Mouse (Mus musculus): ENCODE data around the gene Mob3b. TPM values are rescaled to one million over a fixed set of nuclear protein-coding genes. Genes with fewer than 3 reads are reported as not detected.

Gene Mob3b
- 24.1 TPM in 2 replicates for total RNA-seq (2015)
- 12.4 and 15.4 TPM in 2 replicates for total RNA-seq (2017)

DNA sequence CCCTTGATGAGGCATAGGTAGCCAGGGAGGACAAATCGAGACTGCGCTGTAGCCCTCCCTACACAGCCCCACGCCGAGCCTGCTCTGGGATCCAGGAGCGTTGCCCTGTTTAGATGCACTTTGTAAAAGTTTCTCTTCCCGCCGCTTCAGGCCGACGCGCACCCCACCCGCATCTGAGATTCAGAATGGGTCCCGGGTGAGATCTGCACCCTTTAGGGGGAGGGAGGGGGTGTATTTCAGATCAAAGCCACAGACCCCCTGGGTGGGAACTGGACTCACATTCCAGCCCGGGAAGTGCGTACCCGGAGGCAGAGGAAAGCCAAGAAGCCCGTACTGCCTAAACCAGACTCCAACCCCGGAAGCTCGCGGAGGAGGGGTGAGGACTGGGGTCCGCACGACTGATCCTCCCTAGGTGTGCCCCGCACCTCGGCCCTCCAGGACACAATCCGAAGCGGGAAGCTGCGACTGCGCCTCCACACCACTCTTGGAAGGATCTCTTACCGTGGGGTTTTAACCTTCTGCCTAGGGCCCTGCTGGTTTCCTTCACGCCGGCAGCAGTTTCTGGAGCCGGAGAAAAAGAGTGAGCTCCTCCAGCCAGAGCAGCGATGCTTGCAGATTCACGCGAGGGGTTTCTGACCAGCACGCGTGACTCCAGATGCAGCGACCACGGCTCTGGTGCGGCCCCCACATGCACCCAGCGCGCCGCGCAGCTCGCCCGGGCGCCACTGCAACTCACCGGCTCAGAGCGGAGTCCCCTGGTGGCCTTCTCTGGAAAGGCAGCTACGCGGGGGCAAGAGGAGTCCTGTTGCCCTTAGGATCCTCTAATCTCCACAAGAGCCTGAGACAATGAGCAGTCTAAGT lies at the start of gene Mob3b:
Mob3b (minus strand) TSS at position 734 of the 861 bp plus-strand sequence.
- peak; percentile 82 for ATAC-seq (ENCODE audit: poor library complexity, severe bottlenecking)

DNA sequence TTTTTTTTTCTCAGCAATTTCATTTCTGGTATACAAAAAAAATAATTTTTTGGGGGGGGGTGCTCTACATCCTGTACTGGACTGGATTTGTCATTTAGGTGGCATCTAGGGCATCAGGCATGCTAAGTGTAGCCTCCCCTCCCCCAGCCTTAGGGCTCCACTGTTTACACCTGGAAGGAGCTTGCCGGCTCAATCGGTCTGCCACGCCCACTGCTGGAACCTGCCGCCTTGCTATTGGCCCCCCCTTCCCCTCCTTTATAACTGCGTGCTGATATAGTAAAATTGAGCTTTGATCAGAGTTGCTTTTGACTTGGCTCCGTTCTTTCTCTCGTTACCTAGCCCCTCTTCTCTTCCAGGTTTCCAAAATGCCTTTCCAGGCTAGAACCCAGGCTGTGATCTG lies 47.4 kb upstream of the Mob3b start:
- ATAC-seq (ENCODE audit: poor library complexity, severe bottlenecking), result no peak

DNA sequence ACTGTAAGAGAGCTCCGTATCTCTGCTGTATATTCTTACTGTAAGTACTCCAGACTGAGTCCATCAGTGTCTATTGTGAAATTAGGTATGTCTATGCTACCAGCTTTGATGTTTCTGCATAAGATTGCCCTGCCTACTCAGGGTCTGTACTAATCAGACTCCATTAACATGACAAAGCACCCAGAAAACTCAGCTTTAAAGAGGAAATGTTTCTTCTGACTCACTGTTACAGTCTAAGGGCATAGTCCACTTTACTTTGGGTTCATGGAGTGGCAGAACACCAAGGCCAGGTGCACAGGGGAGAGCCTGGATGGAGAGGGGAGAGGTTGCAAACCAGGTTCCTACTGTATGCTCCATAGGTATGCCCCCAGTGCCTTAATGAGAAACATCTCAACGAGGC lies 46.4 kb upstream of the Mob3b start:
- no peak for ATAC-seq (ENCODE audit: poor library complexity, severe bottlenecking)

DNA sequence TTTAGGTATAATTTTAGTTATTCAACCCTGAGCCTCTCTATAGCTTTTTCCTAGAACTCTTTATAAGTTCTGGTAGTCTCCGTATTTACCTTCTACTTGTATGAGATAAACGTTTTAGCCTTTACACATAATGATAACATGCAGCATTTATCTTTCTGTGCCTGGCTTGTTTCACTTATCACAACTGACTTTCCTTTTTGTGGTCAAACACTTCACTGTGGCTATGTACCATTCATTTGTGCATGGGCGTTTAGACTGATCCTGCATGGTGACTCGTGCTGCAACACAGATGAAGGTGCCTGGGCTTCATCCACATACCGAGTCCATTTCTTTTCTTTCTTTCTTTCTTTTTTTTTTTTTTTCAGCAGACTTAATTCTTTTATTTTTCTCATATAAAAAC lies 44.4 kb upstream of the Mob3b start:
- no peak for ATAC-seq (ENCODE audit: poor library complexity, severe bottlenecking)

DNA sequence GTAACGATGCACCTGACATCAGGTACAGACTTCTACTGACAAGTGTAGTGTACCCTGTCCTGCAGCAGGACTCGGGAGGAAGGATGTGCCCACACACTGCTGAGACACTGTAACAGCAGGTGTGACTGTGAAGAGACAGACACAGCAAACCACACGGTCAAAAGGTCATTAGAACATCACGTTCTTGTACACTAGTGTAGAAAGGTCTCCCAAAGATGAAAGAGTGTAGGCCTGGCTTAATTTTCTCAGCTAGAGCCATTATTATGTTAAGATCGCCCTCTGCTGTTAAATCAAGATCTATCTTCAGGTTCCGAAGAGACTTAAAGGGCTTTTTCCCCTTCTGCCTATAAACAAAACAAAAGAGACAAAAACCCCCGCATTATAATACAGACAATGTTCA lies 35.4 kb upstream of the Mob3b start:
- ATAC-seq (ENCODE audit: poor library complexity, severe bottlenecking), result no peak

DNA sequence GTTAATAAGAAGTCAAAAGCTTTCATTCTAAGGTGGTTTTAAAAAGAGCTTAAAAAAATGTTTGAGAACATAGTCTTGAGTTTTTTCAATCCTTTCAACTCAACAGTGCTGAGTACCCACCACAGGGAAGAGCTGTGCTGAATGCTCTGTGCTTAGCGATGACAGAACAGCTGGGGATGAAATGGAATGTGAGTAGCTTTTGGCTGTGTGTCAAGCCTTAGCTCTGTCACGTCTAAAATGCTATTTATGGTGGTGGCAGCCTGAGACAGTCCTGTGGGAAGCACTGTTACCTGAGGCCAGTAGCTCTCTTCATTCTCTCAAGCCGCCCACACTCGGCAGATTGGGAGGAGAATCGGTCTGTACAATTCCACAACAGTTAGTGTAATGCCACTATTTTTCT lies 32.5 kb upstream of the Mob3b start:
- no peak for ATAC-seq (ENCODE audit: poor library complexity, severe bottlenecking)

DNA sequence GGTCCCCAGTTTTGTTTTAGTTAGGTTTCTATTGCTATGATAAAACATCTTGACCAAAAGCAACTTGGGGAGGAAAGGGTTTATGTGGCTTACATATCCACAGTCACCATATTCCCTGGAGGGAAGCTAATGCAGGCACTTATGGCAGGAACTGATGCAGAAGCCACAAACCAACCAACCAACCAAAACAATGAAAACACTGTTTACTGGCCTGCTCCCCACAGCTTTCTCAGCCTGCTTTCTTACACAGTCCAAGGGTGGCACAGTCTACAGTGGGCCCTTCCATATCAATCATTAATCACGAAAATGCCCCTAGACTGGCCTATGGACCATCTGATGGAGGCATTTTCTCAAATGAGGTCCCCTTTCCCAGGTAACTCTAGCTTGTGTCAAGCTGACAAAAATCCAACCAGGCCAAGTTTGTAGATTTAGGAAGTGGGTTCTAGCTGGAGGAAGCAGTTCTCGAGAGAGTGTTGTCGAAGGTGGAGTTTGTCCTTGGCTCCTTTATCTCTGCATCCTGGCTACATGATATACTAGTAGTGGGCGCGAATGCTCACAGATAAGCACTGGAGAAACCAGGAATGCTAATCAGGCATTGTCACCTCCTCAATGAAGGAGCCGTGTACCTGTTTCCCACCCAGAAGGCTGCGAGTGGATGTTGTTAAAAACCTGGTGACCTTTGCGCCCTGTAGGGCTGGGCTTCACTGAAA lies 30.5 kb upstream of the Mob3b start:
- ATAC-seq (ENCODE audit: poor library complexity, severe bottlenecking), result no peak

DNA sequence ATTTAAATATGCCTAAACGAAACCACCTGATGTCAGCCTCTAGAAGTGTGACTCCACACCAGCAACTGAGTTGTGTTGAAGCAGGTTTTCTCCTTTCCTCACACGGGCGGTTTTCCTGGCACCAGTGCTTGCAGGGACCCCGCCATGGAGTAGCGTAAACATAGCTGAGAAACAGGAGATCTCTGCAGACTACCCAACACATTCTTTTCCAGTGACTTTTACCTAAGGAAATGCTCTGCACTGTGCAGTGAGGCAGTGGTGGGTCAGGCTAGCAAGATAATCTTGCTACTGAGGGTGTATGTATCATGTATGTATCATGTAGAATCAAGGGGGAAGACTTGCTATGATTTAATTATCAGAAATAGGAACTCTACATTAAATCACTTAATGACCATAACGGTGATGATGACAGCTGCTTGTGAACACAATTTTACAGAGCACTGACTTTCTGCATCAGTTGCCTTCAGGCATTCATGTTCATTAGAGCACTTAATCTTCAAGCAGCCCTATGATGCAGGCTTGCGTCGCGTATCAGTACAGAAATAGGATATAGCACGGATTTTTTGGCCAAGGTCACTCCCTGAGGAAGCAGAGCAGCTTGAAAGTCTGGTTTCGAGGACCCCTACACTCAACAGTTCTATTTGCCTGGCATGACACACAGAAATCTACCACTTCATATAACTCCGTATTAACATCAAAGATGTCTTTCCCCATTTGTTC lies 20.8 kb upstream of the Mob3b start:
- no peak for ATAC-seq (ENCODE audit: poor library complexity, severe bottlenecking)

DNA sequence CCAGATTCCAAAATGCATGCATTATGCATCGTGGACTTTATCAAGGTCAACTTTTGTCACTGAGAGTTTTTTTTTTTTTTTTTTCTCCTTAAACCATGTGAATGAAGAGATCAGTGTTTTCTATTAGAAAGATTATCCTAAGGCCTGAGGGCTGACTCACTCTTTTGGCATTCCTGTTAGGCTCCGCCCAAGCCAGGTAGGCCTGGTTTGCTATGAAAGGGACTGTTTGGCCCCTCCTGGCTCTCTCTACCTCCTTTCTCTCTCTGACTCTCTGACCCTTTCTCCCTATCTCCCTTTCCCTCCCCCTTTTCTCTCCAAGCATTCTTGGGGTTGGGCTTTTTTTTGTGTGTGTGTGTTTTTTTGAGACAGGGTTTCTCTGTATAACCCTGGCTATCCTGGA lies 18.3 kb upstream of the Mob3b start:
- ATAC-seq (ENCODE audit: poor library complexity, severe bottlenecking), result no peak

DNA sequence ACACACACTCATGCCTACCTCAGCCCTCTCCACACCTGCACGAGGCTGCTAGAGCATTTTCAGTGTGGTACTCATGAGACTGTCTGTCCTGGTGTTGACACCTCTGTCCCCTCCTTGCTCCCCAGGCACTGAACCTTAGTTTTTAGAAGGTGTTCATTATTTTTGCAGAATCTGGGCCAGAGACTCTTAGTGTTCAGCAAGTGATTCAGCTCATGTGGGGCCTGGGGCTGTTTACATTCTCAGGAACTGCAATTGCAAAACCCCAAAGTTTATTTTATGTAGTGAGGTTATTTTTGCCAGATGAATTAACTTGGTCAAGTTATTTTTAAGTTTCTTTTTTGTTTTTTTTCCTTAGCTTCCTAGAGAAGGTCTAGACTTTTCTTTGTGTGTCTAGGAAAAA lies 16.3 kb upstream of the Mob3b start:
- no peak for ATAC-seq (ENCODE audit: poor library complexity, severe bottlenecking)

DNA sequence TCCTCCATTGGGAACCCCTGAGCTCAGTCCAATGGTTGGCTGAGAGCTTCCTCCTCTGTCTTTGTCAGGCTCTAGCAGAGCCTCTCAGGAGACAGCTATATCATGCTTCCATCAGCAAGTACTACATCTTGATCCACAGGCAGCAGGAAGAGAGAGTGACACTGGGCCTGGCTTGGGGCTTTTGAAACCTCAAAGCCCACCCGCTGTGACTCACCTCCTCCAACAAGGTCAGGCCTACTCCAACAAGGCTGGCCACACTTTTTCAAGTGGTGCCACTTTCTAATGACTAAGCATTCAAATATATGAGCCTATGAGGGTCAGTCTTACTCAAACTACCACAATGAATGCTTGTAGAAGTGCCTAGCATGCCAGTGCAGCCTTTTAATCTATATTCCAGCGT lies 15.2 kb upstream of the Mob3b start:
- no peak for ATAC-seq (ENCODE audit: poor library complexity, severe bottlenecking)

DNA sequence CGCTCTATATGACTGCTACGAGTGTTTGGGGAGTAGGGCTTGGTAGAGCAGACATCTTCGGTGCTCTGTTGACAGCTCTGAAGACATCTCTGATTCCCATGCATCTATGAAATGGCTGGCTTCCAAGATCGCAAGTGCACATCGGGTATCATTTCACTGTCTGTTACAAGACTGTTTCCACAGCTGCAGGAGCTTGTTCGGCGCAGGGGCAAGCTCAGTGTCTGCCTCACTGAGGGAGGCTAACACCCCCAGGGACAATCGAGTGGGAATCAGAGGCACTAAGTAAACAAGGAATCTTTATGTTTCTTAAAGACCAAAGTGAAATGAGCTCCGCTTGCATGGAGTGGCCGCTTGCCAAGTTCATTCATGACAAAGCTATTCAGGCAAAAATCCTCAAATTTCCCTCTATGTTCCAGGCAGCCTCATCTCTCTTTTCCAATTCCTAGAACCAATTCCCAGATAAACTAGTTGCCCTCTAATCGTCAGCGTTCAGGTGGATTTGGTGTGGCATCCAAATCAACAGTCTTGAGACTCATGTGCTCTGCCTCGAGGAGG lies 12.4 kb upstream of the Mob3b start:
- ATAC-seq (ENCODE audit: poor library complexity, severe bottlenecking), result no peak

DNA sequence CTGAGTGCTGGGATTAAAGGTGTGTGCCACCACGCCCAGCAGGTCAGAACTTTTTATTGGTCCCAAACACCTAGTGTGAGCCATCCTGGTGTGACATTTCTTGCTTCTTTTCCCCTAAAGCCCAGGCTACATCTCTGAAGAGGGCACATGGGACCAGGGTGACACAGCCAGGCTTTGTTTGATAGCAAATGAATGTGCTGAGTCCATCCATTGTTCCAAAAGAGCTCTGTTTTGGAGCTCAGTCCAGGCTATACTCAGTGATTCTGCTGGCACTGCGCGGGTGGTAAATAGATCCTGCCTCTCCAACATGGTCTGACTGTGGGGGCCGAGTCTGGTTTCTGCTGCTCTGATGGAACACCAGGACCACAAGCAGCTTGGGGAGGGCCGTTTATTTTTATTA lies 10.6 kb upstream of the Mob3b start:
- ATAC-seq (ENCODE audit: poor library complexity, severe bottlenecking), result no peak

DNA sequence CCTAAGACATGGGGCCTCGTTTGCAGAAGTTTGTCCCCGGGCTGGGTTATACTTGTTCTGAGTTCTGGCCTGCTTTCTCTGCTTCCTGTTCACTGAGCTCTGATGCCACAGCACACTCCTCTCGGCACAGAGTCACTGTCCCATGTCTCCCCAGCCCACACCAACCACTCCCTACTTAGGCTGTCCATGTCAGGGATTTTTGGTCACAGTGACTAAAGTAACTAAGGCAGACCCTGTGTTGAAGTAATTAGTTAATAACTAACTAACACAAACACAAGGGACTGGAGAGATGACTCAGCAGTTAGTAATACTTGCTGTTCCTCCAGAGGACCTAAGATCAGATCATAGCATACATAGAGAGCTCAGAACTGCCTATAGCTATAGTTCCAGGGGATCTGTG lies 8.7 kb upstream of the Mob3b start:
- ATAC-seq (ENCODE audit: poor library complexity, severe bottlenecking), result peak; percentile 69

DNA sequence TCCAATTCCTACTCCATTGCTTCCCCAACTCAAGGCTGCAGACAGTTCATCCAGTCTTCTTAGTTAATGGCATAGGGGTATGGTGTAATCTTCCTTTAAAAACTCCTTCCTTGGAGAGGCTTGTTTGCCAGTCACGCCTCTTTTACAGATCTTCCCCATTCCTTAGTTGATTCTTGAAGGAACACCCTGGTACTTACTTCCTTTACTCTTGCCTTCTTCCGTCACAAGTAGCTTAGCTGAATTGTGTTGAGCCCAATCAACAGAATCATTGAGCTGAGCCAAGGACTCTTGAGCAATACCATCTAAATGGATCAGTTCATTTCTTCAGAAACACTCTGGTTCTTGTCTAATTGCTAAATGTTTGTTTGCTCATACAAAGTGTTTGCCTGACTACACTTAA lies 8.0 kb upstream of the Mob3b start:
- peak; percentile 76 for ATAC-seq (ENCODE audit: poor library complexity, severe bottlenecking)

DNA sequence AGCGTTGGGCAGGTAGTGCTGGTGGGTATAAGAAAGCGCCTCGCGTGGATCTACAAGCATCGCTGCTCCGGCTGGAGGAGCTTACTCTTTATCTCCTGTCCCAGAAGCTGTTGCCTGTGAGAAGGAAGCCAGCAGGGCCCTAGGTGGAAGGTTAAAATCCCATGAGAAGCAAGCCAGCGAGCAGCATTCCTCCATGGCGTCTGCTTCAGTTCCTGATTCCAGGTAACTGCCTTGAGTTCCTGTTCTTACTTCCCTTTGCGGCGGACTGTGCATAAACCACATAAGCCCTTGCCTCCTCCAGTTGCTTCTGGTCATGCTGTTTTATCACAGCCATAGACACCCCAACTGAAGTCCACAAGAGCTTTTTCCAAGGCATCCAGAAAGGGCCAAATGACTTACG lies 531 bp upstream of the Mob3b start:
- peak; percentile 53 for ATAC-seq (ENCODE audit: poor library complexity, severe bottlenecking)

DNA sequence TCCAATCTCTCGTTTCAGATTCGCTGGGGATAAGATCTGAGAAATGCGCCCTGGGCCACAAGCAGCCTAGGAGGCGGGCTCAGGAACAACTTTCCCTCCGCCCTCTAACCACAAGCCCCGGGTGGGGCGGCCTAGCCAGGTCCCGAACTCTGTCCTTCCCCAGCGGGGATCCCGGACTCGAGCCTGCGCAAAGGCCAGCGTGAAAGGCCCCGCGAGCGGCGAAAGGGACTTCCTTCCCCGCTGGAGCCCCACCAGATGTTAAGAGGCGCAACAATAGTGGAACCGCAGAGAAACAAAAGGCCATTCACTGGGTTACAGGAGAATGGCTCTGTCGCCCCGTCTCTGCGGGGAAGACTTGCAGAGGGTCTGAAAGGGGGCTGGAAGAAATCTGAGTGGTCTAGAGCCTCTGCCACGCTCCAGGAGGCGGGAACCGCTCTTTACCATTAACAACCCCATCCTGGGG lies 1.1 kb downstream of the Mob3b start:
- ATAC-seq (ENCODE audit: poor library complexity, severe bottlenecking), result peak; percentile 70

DNA sequence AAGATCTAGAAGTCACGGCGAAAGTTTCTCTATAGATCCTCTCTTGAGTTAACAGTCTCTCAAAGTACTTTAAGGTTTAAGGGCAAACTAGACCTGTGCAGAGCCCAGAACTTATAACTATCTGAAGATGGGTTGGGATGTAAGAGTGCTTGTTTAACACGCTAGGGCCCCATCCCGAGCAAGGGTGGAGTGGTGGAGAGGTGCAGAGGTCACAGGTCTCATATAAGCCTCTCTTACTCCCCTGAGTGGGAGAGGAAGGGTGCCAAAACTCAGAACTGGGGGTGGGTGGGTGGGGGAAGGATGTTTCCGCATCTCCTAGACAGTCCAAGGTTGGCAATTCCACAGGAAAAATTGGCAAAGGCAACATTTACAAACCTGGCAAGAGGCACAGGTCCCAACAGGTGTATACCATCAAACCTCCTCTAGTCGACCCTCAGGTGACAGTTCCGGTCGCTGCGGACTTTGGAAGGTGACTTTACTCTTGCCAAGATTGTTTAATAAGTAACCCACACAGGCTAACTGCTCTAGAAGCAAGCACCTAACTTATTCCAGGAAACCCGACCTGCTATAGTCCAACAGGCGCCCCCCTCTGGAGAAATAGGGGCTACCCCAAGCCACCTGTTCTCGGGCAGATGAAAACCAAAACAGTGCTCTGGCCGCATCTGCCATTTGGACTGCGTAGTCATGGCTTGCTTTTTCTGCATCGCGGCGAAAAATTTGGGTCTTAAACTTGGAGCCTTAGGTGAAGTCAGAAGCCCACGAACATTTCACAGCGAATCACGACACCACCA lies 2.0 kb downstream of the Mob3b start:
- peak; percentile 19; the same call in 1 of the 2 replicates for ATAC-seq (ENCODE audit: poor library complexity, severe bottlenecking)

DNA sequence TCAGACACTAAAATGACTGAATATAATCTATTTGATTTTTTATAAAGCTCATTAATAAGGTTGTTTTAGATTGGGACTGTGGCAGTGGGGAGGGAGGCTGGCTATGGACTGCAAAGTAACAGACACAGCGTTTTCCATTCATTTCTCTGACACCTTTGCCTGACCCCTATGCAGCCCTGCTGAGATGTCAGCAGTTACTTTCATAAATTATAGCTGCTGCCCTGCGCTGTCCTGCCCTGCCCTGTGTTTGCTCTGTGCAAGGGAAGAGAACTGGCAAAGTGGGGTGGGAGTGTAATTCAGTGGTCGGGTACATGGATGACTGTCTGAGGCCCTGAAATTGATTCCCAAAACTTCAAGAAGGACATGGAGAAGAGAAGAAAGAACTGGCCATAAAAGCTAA lies 3.2 kb downstream of the Mob3b start:
- ATAC-seq (ENCODE audit: poor library complexity, severe bottlenecking), result no peak

DNA sequence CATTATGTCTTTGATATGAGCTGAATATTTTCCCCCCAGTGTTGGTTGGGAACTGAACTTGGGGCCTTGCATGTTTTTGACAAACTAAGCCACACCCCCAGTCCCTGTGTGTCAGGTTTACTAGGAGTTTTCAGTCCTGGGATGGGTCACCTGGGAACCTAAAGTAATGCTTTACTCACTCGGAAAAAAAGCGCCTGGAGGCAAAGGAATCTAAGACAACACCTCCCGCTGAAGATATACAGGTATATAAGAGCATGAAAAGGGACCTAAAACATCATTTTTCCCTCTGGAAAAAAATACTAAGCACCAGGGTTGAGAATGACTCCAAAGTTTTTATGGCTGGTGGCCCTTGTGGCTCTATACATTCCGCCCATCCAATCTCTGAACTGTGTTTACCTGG lies 5.5 kb downstream of the Mob3b start, which contains the start of gene Ifnk:
Ifnk (plus strand) TSS at position 301 of the 400 bp plus-strand sequence.
- ATAC-seq (ENCODE audit: poor library complexity, severe bottlenecking), result no peak

Measured in megakaryocyte, adult 5-6 weeks (primary cell).